Mouse (Mus musculus) heart, postnatal 0 days (tissue): ENCODE results near the gene Gdi2. TPM values are rescaled to one million over a fixed set of nuclear protein-coding genes. Genes with fewer than 3 reads are reported as not detected.

Experiments
- ATAC-seq: fragments of 200-750 bp; cut with Nextera tagmentation; 2 replicates; pipeline ENCODE4 v1.8.0; 2017; ENCODE audit warnings: low read depth, moderate number of reproducible peaks, moderate library complexity; ENCODE audit not compliant: insufficient read depth
- DNase-seq: peaks from one replicate; pipeline ENCODE4 v3.0.0-alpha.2; 2016; ENCODE audit warnings: low spot score
- H3K27ac ChIP-seq: fragments of 300-500 bp; sonication (generic); 2 replicates; pipeline ENCODE4 v1.5.1; 2014; ENCODE audit warnings: low read depth, mild to moderate bottlenecking
- H3K27me3 ChIP-seq: fragments of 300-500 bp; sonication (generic); 2 replicates; pipeline ENCODE4 v1.6.1; 2014; ENCODE audit warnings: low read length, mixed read lengths; ENCODE audit not compliant: control insufficient read depth, insufficient read depth
- H3K36me3 ChIP-seq: fragments of 300-500 bp; sonication (generic); replicated peaks from 2 replicates; pipeline ENCODE4 v1.6.1; 2014; ENCODE audit warnings: low read length, mixed read lengths; ENCODE audit not compliant: control insufficient read depth, insufficient read depth
- H3K4me1 ChIP-seq: fragments of 300-500 bp; sonication (generic); 2 replicates; pipeline ENCODE4 v1.6.1; 2014; ENCODE audit warnings: antibody characterized with exemption; ENCODE audit not compliant: control insufficient read depth, insufficient read depth
- H3K4me2 ChIP-seq: fragments of 300-500 bp; sonication (generic); 2 replicates; pipeline ENCODE4 v1.6.1; 2014; ENCODE audit warnings: low read depth, mild to moderate bottlenecking, low read length, moderate library complexity
- H3K4me3 ChIP-seq: fragments of 300-500 bp; sonication (generic); 2 replicates; pipeline ENCODE4 v1.5.1; 2014; ENCODE audit warnings: low read depth, low read length
- H3K9ac ChIP-seq: fragments of 300-500 bp; sonication (generic); replicated peaks from 2 replicates; pipeline ENCODE4 v1.6.1; 2014; ENCODE audit warnings: low read depth, low read length, mixed read lengths
- H3K9me3 ChIP-seq: fragments of 300-500 bp; sonication (generic); replicated peaks from 2 replicates; pipeline ENCODE4 v1.6.1; 2016; ENCODE audit warnings: low read length; ENCODE audit not compliant: control insufficient read depth
- CTCF ChIP-seq: IDR thresholded peaks from 2 replicates; pipeline ENCODE4 v1.5.1; 2016; ENCODE audit warnings: antibody characterized with exemption, control low read depth, low read depth
- EP300 ChIP-seq: IDR thresholded peaks from 2 replicates; pipeline ENCODE4 v1.6.1; 2016; ENCODE audit warnings: antibody characterized with exemption, low read depth
- WGBS: fragments of 180-500 bp; shearing (Covaris S2); extraction: QIAGEN DNeasy Blood & Tissue Kit; methylation state at CpG from one replicate; pipeline ENCODE4 v1.1.7; 2014; 5-methylcytosine and 5-hydroxymethylcytosine counted together
- polyA plus RNA-seq: library from polyadenylated mRNA; unstranded; fragments of >200 nt; fragmentation: Nextera tagmentation; extraction: Ambion mirVana; gene quantifications from 2 replicates; pipeline ENCODE4 v1.2.1, GENCODE M21; 2015
- total RNA-seq: library from RNA; depleted of rRNA; stranded (reverse); fragments of >200 nt; gene quantifications from 2 replicates; pipeline ENCODE4 v1.2.3, GENCODE M21; 2014; ENCODE audit warnings: low replicate concordance

The Gdi2 gene
- total and polyA plus RNA-seq, 2 experiments from 2014 or later, result 152 to 285 TPM

GRCm38 (mm10) chr13:3531692-3532320 lies 6.1 kb upstream of the Gdi2 start:
- H3K9ac ChIP-seq, result no peak overlapping the region
- ATAC-seq (no peak), DNase-seq (no peak)
- H3K27me3 ChIP-seq, result no peaks in the 10 kb centered on the region
- 59% methylated on average over 10 of the region's 10 CpGs for WGBS
- no peak overlapping the region for H3K27ac ChIP-seq
- no peak overlapping the region for H3K4me2 ChIP-seq
- H3K9me3 ChIP-seq, result no peaks in the 10 kb centered on the region
- H3K4me3 ChIP-seq, result no peak overlapping the region
- no peaks in the 10 kb centered on the region for H3K36me3 ChIP-seq
- no peaks in the 10 kb centered on the region for H3K4me1 ChIP-seq
- TF ChIP-seq CTCF, result no peak
- TF ChIP-seq EP300, result no peak

- no peaks in the 10 kb centered on the region for H3K27me3 ChIP-seq
- no peaks in the 10 kb centered on the region for H3K9me3 ChIP-seq
- no peak overlapping the region for H3K27ac ChIP-seq
- no peak overlapping the region for H3K4me3 ChIP-seq
- no peak overlapping the region for H3K9ac ChIP-seq
- DNase-seq (no peak), ATAC-seq (no peak)
- no peak for TF ChIP-seq CTCF
- TF ChIP-seq EP300, result no peak
- no peak overlapping the region for H3K4me2 ChIP-seq
- 0 out of 2 replicates have a peak, but pooled peaks cover 3% of the 10 kb centered on the region for H3K4me1 ChIP-seq
- WGBS, result 40% methylated on average over 4 of the region's 4 CpGs
- H3K36me3 ChIP-seq, result no peaks in the 10 kb centered on the region
Measured at GRCm38 (mm10) chr13:3532451-3532850, 5.4 kb upstream of the Gdi2 start.

- ATAC-seq (no peak), DNase-seq (no peak)
- 85% methylated on average over 4 of the region's 4 CpGs for WGBS
- Histone ChIP-seq H3K36me3 (no peaks in the 10 kb centered on the region), H3K4me3 (no peak overlapping the region), H3K4me2 (no peak overlapping the region), H3K9me3 (no peaks in the 10 kb centered on the region), H3K9ac (no peak overlapping the region), H3K4me1 (peaks cover 4% of the 10 kb centered on the region; the same call in 1 of the 2 replicates), H3K27me3 (no peaks in the 10 kb centered on the region), H3K27ac (no peak overlapping the region)
- TF ChIP-seq EP300, result no peak
- no peak for TF ChIP-seq CTCF
Measured at GRCm38 (mm10) chr13:3534146-3534545, 3.7 kb upstream of the Gdi2 start.

GRCm38 (mm10) chr13:3538223-3538968 lies 533 bp downstream of the Gdi2 start:
- H3K9ac ChIP-seq, result peak overlapping the region; percentile 96
- H3K9me3 ChIP-seq, result no peaks in the 10 kb centered on the region
- peak overlapping the region; percentile 65 for H3K4me2 ChIP-seq
- peaks cover 22% of the 10 kb centered on the region for H3K4me1 ChIP-seq
- peak overlapping the region; percentile 93 for H3K4me3 ChIP-seq
- H3K27ac ChIP-seq, result peak overlapping the region; percentile 99
- WGBS, result under 1% methylated on average over 53 of the region's 59 CpGs
- no peaks in the 10 kb centered on the region for H3K36me3 ChIP-seq
- TF ChIP-seq EP300 (peak; percentile 50; the same call in 1 of the 2 replicates), CTCF (no peak)
- ATAC-seq, result peak; percentile 70
- H3K27me3 ChIP-seq, result no peaks in the 10 kb centered on the region
- peak; percentile 85 for DNase-seq

- Histone ChIP-seq H3K4me1 (peaks cover 24% of the 10 kb centered on the region), H3K27me3 (no peaks in the 10 kb centered on the region), H3K9me3 (no peaks in the 10 kb centered on the region), H3K27ac (peak overlapping the region; percentile 99), H3K4me2 (peak overlapping the region; percentile 65), H3K36me3 (no peaks in the 10 kb centered on the region), H3K4me3 (peak overlapping the region; percentile 93), H3K9ac (peak overlapping the region; percentile 96)
- DNase-seq, result no peak
- no peak for ATAC-seq
- TF ChIP-seq CTCF (no peak), EP300 (no peak)
- WGBS, result 2% methylated on average over 15 of the region's 15 CpGs
Measured at GRCm38 (mm10) chr13:3538969-3539562, 1.2 kb downstream of the Gdi2 start.
